Mouse (Mus musculus) bone marrow, adult 2 months (tissue): ENCODE data around the gene Crls1.

Source experiments
- CTCF ChIP-seq: fragments of 200-500 bp; IDR thresholded peaks from 2 replicates; pipeline ENCODE4 v1.5.1; 2011; ENCODE audit warnings: low read length, control low read depth; ENCODE audit not compliant: control insufficient read depth, insufficient read depth
- POLR2A ChIP-seq: fragments of 200-500 bp; IDR thresholded peaks from 2 replicates; pipeline ENCODE4 v1.6.1; 2011; ENCODE audit warnings: low read depth, mild to moderate bottlenecking, control low read depth, low read length, borderline replicate concordance; ENCODE audit not compliant: control insufficient read depth

DNA sequence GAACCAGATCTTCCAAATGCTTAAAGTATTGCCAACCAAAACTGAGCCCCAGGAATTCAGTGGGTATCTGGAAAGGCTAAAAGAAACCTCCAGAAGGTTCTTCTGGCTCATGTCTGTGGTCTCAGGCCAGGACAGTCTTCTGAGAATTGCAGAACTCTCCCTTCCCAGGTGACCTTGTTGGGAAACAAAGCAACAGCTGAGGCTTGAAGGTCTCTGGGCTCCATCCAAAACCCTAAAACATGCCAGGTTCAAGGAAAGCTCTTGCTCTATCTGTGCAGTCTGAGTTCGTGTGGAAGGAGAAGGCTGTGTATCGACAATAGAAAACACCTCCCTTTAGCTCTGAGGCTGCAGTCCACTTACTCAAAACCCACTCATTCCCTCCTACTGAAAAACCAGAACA, 58.5 kb downstream of the Crls1 start:
- TF ChIP-seq POLR2A: no peak
- TF ChIP-seq CTCF: no peak
